Mouse (Mus musculus) embryo, embryonic 9.5 days (tissue): Measurements from ENCODE around the gene BC051019.

Experiments
- DNase-seq: peaks from one replicate; pipeline ENCODE4 v3.0.0-alpha.2; 2017; ENCODE audit errors: extremely low spot score

Gene BC051019

GRCm38 (mm10) chr7:109708961-109709382, 14.7 kb downstream of the BC051019 start:
- DNase-seq, result no peak

GRCm38 (mm10) chr7:109707023-109707785, 16.4 kb downstream of the BC051019 start:
- peak; percentile 27 for DNase-seq

GRCm38 (mm10) chr7:109704461-109704860, 19.2 kb downstream of the BC051019 start:
- DNase-seq, result no peak

- no peak for DNase-seq
These were observed 19.7 kb downstream of the BC051019 start for GRCm38 (mm10) chr7:109704016-109704377.

- peak; percentile 98 for DNase-seq
These were observed 20.2 kb downstream of the BC051019 start, which contains the start of the genes St5 and Akip1 for GRCm38 (mm10) chr7:109703190-109704015. Gene St5, minus strand, starts transcription at chr7:109703605. Gene Akip1, plus strand, starts transcription at chr7:109703690.

GRCm38 (mm10) chr7:109702721-109703120, 20.9 kb downstream of the BC051019 start:
- DNase-seq, result no peak

GRCm38 (mm10) chr7:109700213-109700612, 23.4 kb downstream of the BC051019 start:
- DNase-seq, result no peak

- DNase-seq, result no peak
These were observed 28.3 kb downstream of the BC051019 start for GRCm38 (mm10) chr7:109695339-109695726.

- DNase-seq, result no peak
These were observed 28.9 kb downstream of the BC051019 start for GRCm38 (mm10) chr7:109694576-109695338.

GRCm38 (mm10) chr7:109690961-109691360, 32.7 kb downstream of the BC051019 start:
- DNase-seq, result no peak

- no peak for DNase-seq
These were observed 33.5 kb downstream of the BC051019 start for GRCm38 (mm10) chr7:109690101-109690500.

GRCm38 (mm10) chr7:109686585-109687128, 37.0 kb downstream of the BC051019 start:
- no peak for DNase-seq

- DNase-seq, result no peak
These were observed 42.8 kb downstream of the BC051019 start for GRCm38 (mm10) chr7:109680879-109681278.

GRCm38 (mm10) chr7:109680284-109680683, 43.4 kb downstream of the BC051019 start:
- no peak for DNase-seq

GRCm38 (mm10) chr7:109674944-109675628, 48.6 kb downstream of the BC051019 start:
- no peak for DNase-seq

GRCm38 (mm10) chr7:109671581-109672471, 51.8 kb downstream of the BC051019 start:
- DNase-seq, result peak; percentile 85

- no peak for DNase-seq
These were observed 54.1 kb downstream of the BC051019 start for GRCm38 (mm10) chr7:109669426-109670170.

- DNase-seq, result no peak
These were observed 57.0 kb downstream of the BC051019 start for GRCm38 (mm10) chr7:109666664-109667063.

- DNase-seq, result no peak
These were observed 61.0 kb downstream of the BC051019 start for GRCm38 (mm10) chr7:109662626-109663025.
